Mouse (Mus musculus) liver, embryonic 14.5 days (tissue): Measurements from ENCODE around the gene Plekhg3. TPM values are rescaled to one million over a fixed set of nuclear protein-coding genes. Genes with fewer than 3 reads are reported as not detected.

Experiments used
- ATAC-seq: fragments of 200-750 bp; cut with Nextera tagmentation; 2 replicates; pipeline ENCODE4 v1.8.0; 2017; ENCODE audit warnings: moderate number of reproducible peaks, mild to moderate bottlenecking, moderate library complexity; ENCODE audit not compliant: insufficient read depth
- DNase-seq, 3 experiments: peaks; one replicate each; pipeline ENCODE4 v3.0.0-alpha.2; 2012 to 2013; ENCODE audit warnings: low read depth in 3 of 3, low spot score in 3 of 3
- H3K27ac ChIP-seq: fragments of 300-500 bp; sonication (generic); 2 replicates; pipeline ENCODE4 v1.5.1; 2014; ENCODE audit warnings: moderate library complexity, mild to moderate bottlenecking, control low read depth, inconsistent platforms
- H3K27me3 ChIP-seq: fragments of 300-500 bp; sonication (generic); 2 replicates; pipeline ENCODE4 v1.6.1; 2014; ENCODE audit warnings: mild to moderate bottlenecking, low read length, moderate library complexity; ENCODE audit not compliant: control insufficient read depth, insufficient read depth
- H3K36me3 ChIP-seq: fragments of 300-500 bp; sonication (generic); replicated peaks from 2 replicates; pipeline ENCODE4 v1.6.1; 2014; ENCODE audit warnings: low read depth; ENCODE audit not compliant: control insufficient read depth, insufficient read depth
- H3K4me1 ChIP-seq, 2 experiments: fragments of 200-500 bp in 1 of 2; fragments of 300-500 bp in 1 of 2; sonication (generic) in 1 of 2; replicated peaks; 2 replicates each; pipeline ENCODE4 v1.6.1; 2012 to 2014; ENCODE audit warnings: antibody characterized with exemption in 1 of 2, inconsistent platforms in 1 of 2, low read length in 1 of 2; ENCODE audit not compliant: control insufficient read depth in 2 of 2, insufficient read depth in 2 of 2
- H3K4me2 ChIP-seq: fragments of 300-500 bp; sonication (generic); 2 replicates; pipeline ENCODE4 v1.6.1; 2014; ENCODE audit warnings: low read depth, mild to moderate bottlenecking, control low read depth, moderate library complexity
- H3K4me3 ChIP-seq, 2 experiments: fragments of 200-500 bp in 1 of 2; fragments of 300-500 bp in 1 of 2; sonication (generic) in 1 of 2; 2 replicates each; pipeline ENCODE4 v1.5.1; 2012 to 2014; ENCODE audit warnings: low read depth in 2 of 2, low read length in 2 of 2, mild to moderate bottlenecking in 2 of 2, control low read depth in 1 of 2, inconsistent platforms in 1 of 2, moderate library complexity in 1 of 2; ENCODE audit not compliant: insufficient read depth in 1 of 2
- H3K9ac ChIP-seq: fragments of 300-500 bp; sonication (generic); replicated peaks from 2 replicates; pipeline ENCODE4 v1.6.1; 2014; ENCODE audit warnings: mild to moderate bottlenecking, control low read depth, moderate library complexity
- H3K9me3 ChIP-seq: fragments of 300-500 bp; sonication (generic); 2 replicates; pipeline ENCODE4 v1.6.1; 2016; ENCODE audit warnings: low read length, mixed read lengths; ENCODE audit not compliant: control insufficient read depth
- CTCF ChIP-seq: IDR thresholded peaks from 2 replicates; pipeline ENCODE4 v1.5.1; 2016; ENCODE audit warnings: antibody characterized with exemption, low read depth, control low read depth
- EP300 ChIP-seq: IDR thresholded peaks from 2 replicates; pipeline ENCODE4 v1.6.1; 2016; ENCODE audit warnings: antibody characterized with exemption, low read depth
- WGBS: fragments of 180-500 bp; shearing (Covaris S2); extraction: QIAGEN DNeasy Blood & Tissue Kit; methylation state at CpG from one replicate; pipeline ENCODE4 v1.1.7; 2014; ENCODE audit not compliant: insufficient replicate concordance; 5-methylcytosine and 5-hydroxymethylcytosine counted together
- polyA plus RNA-seq, 2 experiments: library from polyadenylated mRNA; depleted of rRNA in 1 of 2; stranded (reverse) in 1 of 2; unstranded in 1 of 2; fragments of >200 nt; fragmentation: Nextera tagmentation in 1 of 2; extraction: Ambion mirVana in 1 of 2; gene quantifications; 2 replicates each; pipeline versions ENCODE4 v1.2.1 to v1.2.3; 2012 to 2014

Gene Plekhg3
- polyA plus RNA-seq, 2 experiments = 1.4 to 5.0 TPM

DNA sequence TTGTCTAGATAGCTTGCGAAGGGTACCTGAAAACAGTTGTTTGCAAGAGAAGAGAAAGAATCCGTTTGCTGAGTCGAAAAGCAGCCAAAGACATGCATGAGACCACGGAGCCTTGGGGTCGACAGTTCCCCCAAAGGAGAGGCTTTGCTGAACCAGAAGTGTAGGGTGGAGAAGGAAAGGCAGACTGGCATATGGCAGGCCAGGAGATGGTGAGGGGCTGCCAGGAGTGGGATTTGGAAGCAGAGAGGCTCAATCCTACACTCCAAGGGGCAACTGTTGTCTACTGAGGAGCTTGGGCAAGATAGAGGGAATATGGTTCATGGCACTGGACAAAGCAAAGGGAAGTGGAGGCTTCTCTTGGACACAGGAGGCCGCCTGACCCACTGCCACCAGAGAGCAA, 62.6 kb downstream of the Plekhg3 start:
- 77% methylated on average over 6 of the region's 6 CpGs for WGBS
- peaks cover 22 to 28% of the 10 kb centered on the region in 2 experiments for H3K4me1 ChIP-seq
- no peak for DNase-seq
- H3K4me2 ChIP-seq = peak overlapping the region; percentile 55
- H3K27ac ChIP-seq = peak overlapping the region; percentile 58
- H3K36me3 ChIP-seq = peaks cover 33% of the 10 kb centered on the region
- H3K27me3 ChIP-seq = no peaks in the 10 kb centered on the region
- no peak overlapping the region for H3K9ac ChIP-seq
- H3K4me3 ChIP-seq = no peak overlapping the region
- no peaks in the 10 kb centered on the region for H3K9me3 ChIP-seq
- no peak for ATAC-seq
- TF ChIP-seq EP300 (no peak), CTCF (no peak)

- Histone ChIP-seq H3K27me3 (no peaks in the 10 kb centered on the region), H3K9me3 (no peaks in the 10 kb centered on the region), H3K9ac (peak overlapping the region; percentile 55), H3K4me3 (no peak overlapping the region), H3K36me3 (peaks cover 39% of the 10 kb centered on the region), H3K27ac (peak overlapping the region; percentile 90), H3K4me1 (peaks cover 22 to 28% of the 10 kb centered on the region in 2 experiments), H3K4me2 (peak overlapping the region; percentile 55)
- TF ChIP-seq CTCF (no peak), EP300 (no peak)
- 14% methylated on average over 7 of the region's 7 CpGs for WGBS
- DNase-seq (peak; percentile 79 to 87 (median 82)), ATAC-seq (peak; percentile 85)
Measured at GRCm38 (mm10) chr12:76593839-76594322, 63.2 kb downstream of the Plekhg3 start.

DNA sequence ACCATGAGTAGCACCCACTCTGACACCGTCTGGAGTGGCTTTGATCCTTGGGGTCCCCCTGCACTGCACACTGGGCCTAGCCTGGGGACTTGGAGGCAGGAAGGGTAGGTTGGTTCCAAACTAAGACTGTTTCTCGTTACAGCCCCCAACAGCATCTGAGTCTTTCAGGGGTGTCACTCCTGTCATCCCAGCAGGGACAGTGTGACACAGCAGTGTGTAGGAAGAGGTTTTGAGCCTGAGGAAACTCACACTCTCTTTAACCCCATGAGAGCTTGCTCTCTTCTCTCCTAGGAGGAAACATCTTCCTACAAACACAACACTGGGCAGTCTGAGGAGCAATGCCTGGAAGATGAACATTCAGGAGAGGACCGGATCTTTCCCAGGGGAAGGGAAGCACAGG, 63.9 kb downstream of the Plekhg3 start:
- WGBS = 58% methylated on average over 3 of the region's 3 CpGs
- peak overlapping the region; percentile 55 for H3K9ac ChIP-seq
- H3K27ac ChIP-seq = peak overlapping the region; percentile 90
- peak overlapping the region; percentile 55 for H3K4me2 ChIP-seq
- H3K27me3 ChIP-seq = no peaks in the 10 kb centered on the region
- peaks cover 22 to 28% of the 10 kb centered on the region in 2 experiments for H3K4me1 ChIP-seq
- ATAC-seq (0 out of 2 replicates have a peak, but pooled peaks have one; percentile 2), DNase-seq (no peak)
- H3K36me3 ChIP-seq = peaks cover 46% of the 10 kb centered on the region
- H3K9me3 ChIP-seq = no peaks in the 10 kb centered on the region
- no peak overlapping the region for H3K4me3 ChIP-seq
- TF ChIP-seq CTCF (no peak), EP300 (no peak)

DNA sequence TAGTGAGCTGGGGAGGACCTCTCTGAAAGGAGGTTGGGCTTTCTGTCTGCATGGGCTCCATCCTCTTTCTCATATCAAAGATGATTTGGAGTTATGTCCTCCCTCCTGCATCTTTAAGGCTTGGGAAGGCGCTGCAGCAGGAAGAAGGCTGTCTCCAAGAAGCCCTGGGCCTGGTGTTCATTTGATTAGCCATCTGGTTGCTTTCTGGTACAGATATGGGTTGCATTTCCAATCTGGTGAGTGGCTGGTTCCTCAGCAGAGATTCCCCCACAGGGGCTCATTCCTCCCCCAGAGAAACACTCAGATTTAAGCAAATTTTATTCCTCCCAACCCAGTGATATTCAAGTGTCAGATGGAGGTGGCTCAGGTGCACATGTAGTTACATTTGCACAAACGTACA, 65.1 kb downstream of the Plekhg3 start:
- no peak for TF ChIP-seq EP300
- DNase-seq (no peak), ATAC-seq (no peak)
- no peak overlapping the region for H3K27ac ChIP-seq
- H3K4me3 ChIP-seq = no peak overlapping the region
- H3K4me1 ChIP-seq = peaks cover 22 to 28% of the 10 kb centered on the region in 2 experiments
- H3K36me3 ChIP-seq = peaks cover 59% of the 10 kb centered on the region
- no peaks in the 10 kb centered on the region for H3K27me3 ChIP-seq
- H3K9ac ChIP-seq = no peak overlapping the region; the same call in 1 of the 2 replicates
- WGBS = 78% methylated on average over 2 of the region's 2 CpGs
- H3K4me2 ChIP-seq = no peak overlapping the region
- H3K9me3 ChIP-seq = no peaks in the 10 kb centered on the region

- Histone ChIP-seq H3K4me1 (peaks cover 22 to 28% of the 10 kb centered on the region in 2 experiments), H3K27ac (no peak overlapping the region), H3K4me3 (no peak overlapping the region), H3K9ac (no peak overlapping the region), H3K27me3 (no peaks in the 10 kb centered on the region), H3K4me2 (no peak overlapping the region), H3K9me3 (no peaks in the 10 kb centered on the region), H3K36me3 (peaks cover 64% of the 10 kb centered on the region)
- DNase-seq (peak in 1 of 3 experiments; percentile 49), ATAC-seq (no peak)
- 44% methylated on average over 15 of the region's 15 CpGs for WGBS
- no peak for TF ChIP-seq EP300
- peak; percentile 89 for TF ChIP-seq CTCF
Measured at GRCm38 (mm10) chr12:76596292-76597023, 65.8 kb downstream of the Plekhg3 start.
